Mouse (Mus musculus) liver, postnatal 0 days (tissue): ENCODE measurements around the gene Rassf6.

Experiments
- CTCF ChIP-seq: sonication (generic); IDR thresholded peaks from 2 replicates; pipeline ENCODE4 v1.5.1; 2016; ENCODE audit warnings: antibody characterized with exemption, low read depth
- EP300 ChIP-seq: IDR thresholded peaks from 2 replicates; pipeline ENCODE4 v1.6.1; 2016; ENCODE audit warnings: antibody characterized with exemption, low read depth, mild to moderate bottlenecking

DNA sequence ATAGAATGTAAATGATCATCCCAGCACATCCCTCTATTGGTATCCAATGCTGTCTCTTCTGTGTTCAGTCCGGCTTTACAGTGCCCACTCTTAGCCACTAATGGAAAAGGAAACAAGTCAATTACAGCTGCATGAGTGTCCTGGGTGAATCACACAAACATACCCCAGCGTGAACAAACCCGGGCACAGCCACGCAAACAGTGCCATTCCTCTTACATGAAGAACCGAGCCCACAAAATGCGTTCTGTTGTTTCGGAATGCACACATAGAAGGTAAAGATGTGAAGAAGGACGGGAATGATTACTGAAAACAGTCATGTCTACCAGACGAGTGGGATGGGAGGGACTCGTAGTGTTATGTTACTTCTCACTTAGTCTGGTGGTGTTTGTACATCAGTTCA is 47.5 kb upstream of the Rassf6 start:
- TF ChIP-seq CTCF (no peak), EP300 (no peak)
